Comparison of ENCODE assay signal across 8 mouse cellular contexts in the genomic region with DNA sequence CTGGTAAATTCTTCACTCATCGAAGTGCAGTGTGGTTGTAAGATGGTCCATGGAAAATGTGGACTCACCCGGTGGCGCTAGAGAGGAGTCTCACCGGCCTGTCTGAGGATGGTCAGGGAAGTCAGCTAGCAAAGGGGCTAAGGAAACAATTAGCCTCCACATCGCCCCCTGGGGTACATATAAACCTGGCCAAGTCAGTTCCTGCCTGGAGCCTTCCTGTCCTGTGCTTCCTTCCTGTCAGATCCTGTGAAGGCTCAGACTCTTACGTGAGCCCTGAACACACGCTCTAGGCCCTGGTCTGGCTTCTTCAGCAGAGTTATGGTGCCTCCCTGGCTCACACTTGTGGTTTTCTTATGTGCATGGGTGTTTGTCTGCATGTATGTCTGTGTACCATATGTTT. TPM values are rescaled to one million over a fixed set of nuclear protein-coding genes. Genes with fewer than 3 reads are reported as not detected.
DNase-seq lines count a peak whose midpoint lies in the region; ATAC-seq and TF ChIP-seq lines count a peak whose summit lies in the region.

No protein-coding gene starts in this region.

- TF ChIP-seq CTCF in E14TG2a.4 (conservative IDR thresholded peaks at IDR 0.05; ENCODE audit: low read length), result peak; percentile 56
- TF ChIP-seq CTCF in liver, postnatal 0 days (IDR thresholded peaks at IDR 0.05; ENCODE audit: low read depth), result peak; percentile 59

- no peaks in the 10 kb centered on the region for H3K9me3 ChIP-seq in heart, embryonic 11.5 days (replicated peaks; ENCODE audit: control insufficient read depth, low read length)
- no peaks in the 10 kb centered on the region for H3K9me3 ChIP-seq in E14TG2a.4 (ENCODE audit: low read length)
- H3K9me3 ChIP-seq in liver, postnatal 0 days (ENCODE audit: low read length), result no peaks in the 10 kb centered on the region

- H3K36me3 ChIP-seq in heart, embryonic 11.5 days (ENCODE audit: control insufficient read depth, insufficient read depth, low read length), result no peaks in the 10 kb centered on the region
- peaks cover 86% of the 10 kb centered on the region for H3K36me3 ChIP-seq in E14TG2a.4 (ENCODE audit: insufficient read depth, low read length)
- H3K36me3 ChIP-seq in liver, postnatal 0 days (replicated peaks; ENCODE audit: insufficient read depth, low read length), result no peaks in the 10 kb centered on the region

- WGBS in heart, embryonic 11.5 days (ENCODE audit: insufficient replicate concordance), result 43% methylated on average over 7 of the region's 7 CpGs
- 41% methylated on average over 7 of the region's 7 CpGs for WGBS in liver, postnatal 0 days (ENCODE audit: insufficient replicate concordance)

- H3K27me3 ChIP-seq in heart, embryonic 11.5 days (ENCODE audit: control insufficient read depth, insufficient read depth, low read length), result no peaks in the 10 kb centered on the region
- H3K27me3 ChIP-seq in E14TG2a.4 (ENCODE audit: insufficient read depth, low read length), result no peaks in the 10 kb centered on the region
- peaks cover 6% of the 10 kb centered on the region for H3K27me3 ChIP-seq in liver, postnatal 0 days (ENCODE audit: insufficient read depth, low read length)

- peaks cover 6% of the 10 kb centered on the region; the same call in 1 of the 2 replicates for H3K4me1 ChIP-seq in heart, embryonic 11.5 days (ENCODE audit: control insufficient read depth, insufficient read depth, low read length)
- H3K4me1 ChIP-seq in E14TG2a.4 (replicated peaks; ENCODE audit: low read depth, low read length), result peaks cover 97% of the 10 kb centered on the region
- H3K4me1 ChIP-seq in liver, postnatal 0 days (ENCODE audit: insufficient read depth), result peaks cover 11% of the 10 kb centered on the region

- TF ChIP-seq EP300 in liver, postnatal 0 days (IDR thresholded peaks at IDR 0.05; ENCODE audit: low read depth), result no peak

- no peak overlapping the region for H3K4me3 ChIP-seq in heart, embryonic 11.5 days (ENCODE audit: low read depth, low read length)
- peak overlapping the region; percentile 13; the same call in 1 of the 2 replicates for H3K4me3 ChIP-seq in E14TG2a.4 (replicated peaks; ENCODE audit: low read length)
- no peak overlapping the region for H3K4me3 ChIP-seq in liver, postnatal 0 days (ENCODE audit: low read depth, low read length)

- peak; percentile 95 for DNase-seq in heart, adult 11 months
- DNase-seq in heart, adult 8-10 months (ENCODE audit: low spot score), result peak; percentile 63
- peak; percentile 56 for DNase-seq in liver, postnatal 0 days
- no peak for DNase-seq in layer of hippocampus, adult 9-11 months
- no peak for DNase-seq in left cerebral cortex, adult 11 months (ENCODE audit: low spot score)

- H3K27ac ChIP-seq in heart, embryonic 11.5 days (ENCODE audit: low read depth, low read length), result no peak overlapping the region
- H3K27ac ChIP-seq in liver, postnatal 0 days (ENCODE audit: low read depth), result no peak overlapping the region

- no peak overlapping the region for H3K9ac ChIP-seq in heart, embryonic 11.5 days (ENCODE audit: low read depth, low read length)
- H3K9ac ChIP-seq in liver, postnatal 0 days (replicated peaks), result no peak overlapping the region

- ATAC-seq in heart, embryonic 11.5 days (replicated peaks; ENCODE audit: insufficient number of reproducible peaks, low FRiP score, low TSS enrichment), result no peak
- no peak for ATAC-seq in liver, postnatal 0 days
- ATAC-seq in inflammation-experienced regulatory T-cells, adult 6 months, result no peak

- no peak overlapping the region for H3K4me2 ChIP-seq in heart, embryonic 11.5 days
- H3K4me2 ChIP-seq in liver, postnatal 0 days (ENCODE audit: low read depth, low read length), result no peak overlapping the region

RNA-seq across cellular contexts. Expression of a gene that starts 5.3 kb away (rescaled TPM):
- polyA plus RNA-seq in heart, embryonic 11.5 days (2014; fragmentation: Nextera tagmentation; extraction: Ambion mirVana), result 2.2 and 2.4 TPM in 2 replicates
- 1 to 10 TPM in 1 of 4 experiments, under 1 TPM in 3; 0.44 to 1.0 (median 0.58) TPM for total RNA-seq in heart, adult 8-10 months (2022)
- 0.43 and 0.52 TPM in 2 replicates for polyA plus RNA-seq in liver, postnatal 0 days (2015; fragmentation: Nextera tagmentation; extraction: Ambion mirVana)
- under 1 TPM in 2 of 3 experiments, not detected in 1; 0.15 to 0.24 TPM for polyA plus RNA-seq in inflammation-experienced regulatory T-cells, adult 6 months (2017; shearing (Covaris generic))

RNA-seq across cellular contexts. Expression of a gene that starts 24.3 kb away (rescaled TPM):
- 2.2 and 4.0 TPM in 2 replicates for polyA plus RNA-seq in heart, embryonic 11.5 days (2014; fragmentation: Nextera tagmentation; extraction: Ambion mirVana)
- 1 to 10 TPM; 1.8 to 3.5 (median 2.4) TPM for total RNA-seq in heart, adult 8-10 months (2022)
- polyA plus RNA-seq in liver, postnatal 0 days (2015; fragmentation: Nextera tagmentation; extraction: Ambion mirVana), result 2.3 and 2.5 TPM in 2 replicates
- 10 to 100 TPM; 24.8 to 27.2 (median 25.0) TPM for polyA plus RNA-seq in inflammation-experienced regulatory T-cells, adult 6 months (2017; shearing (Covaris generic))

RNA-seq across cellular contexts. Expression of a gene that starts 25.4 kb away (rescaled TPM):
- not detected in 2 replicates for polyA plus RNA-seq in heart, embryonic 11.5 days (2014; fragmentation: Nextera tagmentation; extraction: Ambion mirVana)
- under 1 TPM in 1 of 4 experiments, not detected in 3; 0.40 TPM for total RNA-seq in heart, adult 8-10 months (2022)
- 0.33 TPM in 1 of 2 replicates, not detected in the other for polyA plus RNA-seq in liver, postnatal 0 days (2015; fragmentation: Nextera tagmentation; extraction: Ambion mirVana)
- 1 to 10 TPM; 2.0 to 4.1 (median 3.1) TPM for polyA plus RNA-seq in inflammation-experienced regulatory T-cells, adult 6 months (2017; shearing (Covaris generic))

RNA-seq across cellular contexts. Expression of a gene that starts 32.5 kb away (rescaled TPM):
- polyA plus RNA-seq in heart, embryonic 11.5 days (2014; fragmentation: Nextera tagmentation; extraction: Ambion mirVana), result 0.99 and 1.3 TPM in 2 replicates
- total RNA-seq in heart, adult 8-10 months (2022), result 1 to 10 TPM; 1.2 to 1.8 (median 1.6) TPM
- polyA plus RNA-seq in liver, postnatal 0 days (2015; fragmentation: Nextera tagmentation; extraction: Ambion mirVana), result 4.8 TPM in 2 replicates
- 10 to 100 TPM; 13.4 to 19.8 (median 18.8) TPM for polyA plus RNA-seq in inflammation-experienced regulatory T-cells, adult 6 months (2017; shearing (Covaris generic))

RNA-seq across cellular contexts. Expression of a gene that starts 54.8 kb away (rescaled TPM):
- polyA plus RNA-seq in heart, embryonic 11.5 days (2014; fragmentation: Nextera tagmentation; extraction: Ambion mirVana), result 764 and 894 TPM in 2 replicates
- 100 to 1,000 TPM; 504 to 617 (median 566) TPM for total RNA-seq in heart, adult 8-10 months (2022)
- polyA plus RNA-seq in liver, postnatal 0 days (2015; fragmentation: Nextera tagmentation; extraction: Ambion mirVana), result 543 and 557 TPM in 2 replicates
- polyA plus RNA-seq in inflammation-experienced regulatory T-cells, adult 6 months (2017; shearing (Covaris generic)), result 100 to 1,000 TPM; 670 to 888 (median 878) TPM

Comparison
In these comparisons a context has a peak if more than half of its experiments do, and no peak if none do; other contexts are left out.
1. DNase-seq: peak in heart, adult 11 months (single experiment), heart, adult 8-10 months (single experiment) and liver, postnatal 0 days (single experiment); none in layer of hippocampus, adult 9-11 months (single experiment) and left cerebral cortex, adult 11 months (single experiment).